Mouse (Mus musculus) macrophage (primary cell): ENCODE measurements around the gene Pold1. TPM values are rescaled to one million over a fixed set of nuclear protein-coding genes. Genes with fewer than 3 reads are reported as not detected.

Experiments
- H3K27ac ChIP-seq: fragments of 350-480 bp; formaldehyde crosslinking; 2 replicates; pipeline ENCODE4 v1.9.0; 2021
- H3K36me3 ChIP-seq: fragments of 350-480 bp; formaldehyde crosslinking; 2 replicates; pipeline ENCODE4 v1.9.0; 2021; ENCODE audit errors: inconsistent target
- H3K4me3 ChIP-seq: fragments of 350-480 bp; formaldehyde crosslinking; 2 replicates; pipeline ENCODE4 v1.9.0; 2021; ENCODE audit errors: inconsistent target
- H3K79me2 ChIP-seq: fragments of 350-480 bp; formaldehyde crosslinking; 2 replicates; pipeline ENCODE4 v1.9.0; 2021; ENCODE audit errors: inconsistent target
- WGBS: methylation state at CpG from one replicate; pipeline ENCODE4 v1.1.7; 2026; ENCODE audit warnings: inconsistent platforms; ENCODE audit not compliant: missing documents; 5-methylcytosine and 5-hydroxymethylcytosine counted together
- polyA plus RNA-seq: library from polyadenylated mRNA; stranded (reverse); fragments of 250-400 nt; gene quantifications from 3 replicates; pipeline ENCODE4 v1.2.4, GENCODE M21; 2018; ENCODE audit warnings: inconsistent platforms

The Pold1 gene
- polyA plus RNA-seq, 1 experiment from 2014 or later, result 6.9 TPM

DNA sequence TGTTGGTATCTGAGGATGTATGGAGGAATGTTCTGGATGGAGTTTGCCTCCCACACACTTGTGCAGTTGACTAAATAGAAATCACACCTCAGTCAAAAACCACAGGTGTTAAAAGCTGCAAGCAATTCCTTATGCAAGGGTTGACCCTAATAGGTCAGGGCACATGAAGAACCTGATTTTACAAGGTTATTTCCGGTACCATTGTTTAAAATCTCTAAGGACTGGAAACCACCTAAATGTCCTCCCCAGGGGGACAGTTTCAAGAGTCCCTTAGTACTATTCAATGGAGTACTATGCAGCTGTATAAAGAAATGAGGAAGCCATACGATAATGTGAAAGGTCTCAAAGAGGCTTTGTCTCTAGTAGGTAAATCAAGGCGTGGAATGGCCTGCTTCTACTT, 2.4 kb downstream of the Pold1 start:
- peaks cover 22% of the 10 kb centered on the region for H3K36me3 ChIP-seq
- 100% methylated on average over 3 of the region's 3 CpGs for WGBS
- peaks cover 39% of the 10 kb centered on the region for H3K79me2 ChIP-seq
- H3K27ac ChIP-seq, result no peak overlapping the region
- H3K4me3 ChIP-seq, result no peak overlapping the region

- H3K79me2 ChIP-seq, result peaks cover 38% of the 10 kb centered on the region
- no peak overlapping the region for H3K4me3 ChIP-seq
- no peak overlapping the region for H3K27ac ChIP-seq
- 89% methylated on average over 12 of the region's 12 CpGs for WGBS
- H3K36me3 ChIP-seq, result peaks cover 19% of the 10 kb centered on the region; the same call in 1 of the 2 replicates
Measured at GRCm38 (mm10) chr7:44543071-44543470, 5.6 kb downstream of the Pold1 start.

DNA sequence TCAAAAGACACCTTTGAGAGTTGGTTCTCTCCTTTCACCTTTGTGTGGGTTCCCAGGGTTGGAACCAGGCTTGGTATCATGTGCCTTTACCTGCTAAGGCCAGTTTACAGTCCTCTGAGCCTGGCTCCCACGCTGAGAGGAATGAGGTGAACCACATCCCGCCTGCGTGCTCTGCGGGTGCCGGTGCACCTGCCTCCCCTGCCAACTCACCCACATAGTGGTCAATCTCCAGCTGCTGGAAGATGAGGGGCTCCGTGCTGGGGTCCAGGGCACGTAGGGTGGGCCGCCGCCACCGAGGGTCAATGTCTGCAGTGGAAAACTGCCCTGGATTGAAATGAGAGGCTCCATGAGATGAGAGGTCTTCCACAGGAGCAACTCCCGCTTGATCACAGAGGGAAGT, 6.1 kb downstream of the Pold1 start:
- 90% methylated on average over 11 of the region's 11 CpGs for WGBS
- H3K4me3 ChIP-seq, result no peak overlapping the region
- H3K36me3 ChIP-seq, result peaks cover 19% of the 10 kb centered on the region; the same call in 1 of the 2 replicates
- peaks cover 33% of the 10 kb centered on the region for H3K79me2 ChIP-seq
- H3K27ac ChIP-seq, result no peak overlapping the region

DNA sequence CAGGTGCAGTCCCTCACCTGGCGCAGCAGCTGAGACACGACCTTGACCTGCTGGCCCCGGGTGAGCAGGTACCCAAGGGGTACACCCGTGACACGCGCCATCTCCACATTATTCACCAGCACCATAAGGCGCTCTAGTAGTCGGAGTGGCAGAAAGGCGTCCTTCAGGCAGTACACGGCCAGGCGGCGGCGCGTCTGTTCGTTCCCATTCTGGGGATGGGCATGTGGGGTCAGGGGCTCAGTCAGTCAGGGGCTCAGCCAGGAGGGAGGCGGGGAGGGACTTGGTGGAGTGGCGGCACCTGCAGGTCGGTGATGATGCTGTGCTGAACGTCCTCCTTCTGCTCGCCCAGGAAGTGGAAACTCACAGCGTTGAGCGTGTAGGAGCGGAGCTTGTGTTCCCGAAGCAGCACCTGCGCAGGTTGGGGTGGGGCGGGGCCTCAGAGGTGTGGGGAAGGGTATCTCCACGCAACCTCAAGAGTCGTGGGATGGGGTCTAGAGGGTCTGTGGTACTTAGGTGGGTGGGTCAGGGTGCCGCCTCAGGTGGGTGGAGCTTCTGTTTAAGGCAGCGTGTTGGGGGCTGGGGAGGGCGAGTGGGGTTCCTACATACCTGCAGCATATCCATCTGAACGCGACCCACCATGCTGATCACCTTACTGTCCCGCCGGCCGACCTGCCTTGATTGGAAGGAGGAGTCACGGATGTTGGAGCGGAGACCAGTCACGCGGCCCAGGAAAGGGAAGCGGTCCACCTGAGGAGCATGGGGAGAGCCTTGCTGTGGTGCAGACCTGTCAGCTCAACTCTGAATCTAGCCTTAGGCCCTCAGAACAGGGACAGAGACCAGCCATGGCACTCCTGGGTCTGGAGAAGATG, 9.7 kb downstream of the Pold1 start:
- H3K27ac ChIP-seq, result no peak overlapping the region
- peaks cover 19% of the 10 kb centered on the region; the same call in 1 of the 2 replicates for H3K36me3 ChIP-seq
- no peak overlapping the region for H3K4me3 ChIP-seq
- no peaks in the 10 kb centered on the region; the same call in 1 of the 2 replicates for H3K79me2 ChIP-seq
- WGBS, result 95% methylated on average over 40 of the region's 41 CpGs

- Histone ChIP-seq H3K79me2 (no peaks in the 10 kb centered on the region), H3K4me3 (no peak overlapping the region), H3K27ac (no peak overlapping the region), H3K36me3 (peaks cover 19% of the 10 kb centered on the region; the same call in 1 of the 2 replicates)
- 98% methylated on average over 13 of the region's 13 CpGs for WGBS
Measured at GRCm38 (mm10) chr7:44537496-44537895, 11.2 kb downstream of the Pold1 start.

GRCm38 (mm10) chr7:44537009-44537408, 11.6 kb downstream of the Pold1 start:
- 94% methylated on average over 7 of the region's 7 CpGs for WGBS
- Histone ChIP-seq H3K4me3 (no peak overlapping the region), H3K79me2 (no peaks in the 10 kb centered on the region), H3K27ac (no peak overlapping the region), H3K36me3 (peaks cover 19% of the 10 kb centered on the region; the same call in 1 of the 2 replicates)

DNA sequence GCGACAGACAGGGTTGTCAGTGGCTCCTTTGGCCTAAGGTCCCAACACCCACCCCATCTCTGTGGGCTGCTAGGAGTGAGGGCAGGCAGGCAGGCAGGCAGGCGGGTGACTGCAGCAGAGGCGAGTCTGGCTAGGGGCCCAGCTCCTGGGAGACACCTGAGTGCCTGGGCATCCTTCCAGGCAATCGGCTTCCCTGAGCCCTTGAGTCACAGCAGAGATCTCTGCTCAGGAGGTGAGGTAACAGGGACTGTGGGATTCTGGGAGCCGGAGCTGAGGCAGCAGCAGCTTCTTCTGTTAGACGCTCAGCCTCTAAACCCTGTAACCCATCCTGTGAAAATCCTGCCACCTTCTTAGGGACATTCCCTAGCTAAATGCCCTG, 12.1 kb downstream of the Pold1 start:
- H3K4me3 ChIP-seq, result no peak overlapping the region
- 88% methylated on average over 5 of the region's 6 CpGs for WGBS
- peaks cover 19% of the 10 kb centered on the region; the same call in 1 of the 2 replicates for H3K36me3 ChIP-seq
- no peaks in the 10 kb centered on the region for H3K79me2 ChIP-seq
- H3K27ac ChIP-seq, result no peak overlapping the region

GRCm38 (mm10) chr7:44535657-44536589, 12.7 kb downstream of the Pold1 start:
- 96% methylated on average over 27 of the region's 27 CpGs for WGBS
- Histone ChIP-seq H3K79me2 (no peaks in the 10 kb centered on the region), H3K27ac (no peak overlapping the region), H3K36me3 (peaks cover 13% of the 10 kb centered on the region; the same call in 1 of the 2 replicates), H3K4me3 (no peak overlapping the region)

DNA sequence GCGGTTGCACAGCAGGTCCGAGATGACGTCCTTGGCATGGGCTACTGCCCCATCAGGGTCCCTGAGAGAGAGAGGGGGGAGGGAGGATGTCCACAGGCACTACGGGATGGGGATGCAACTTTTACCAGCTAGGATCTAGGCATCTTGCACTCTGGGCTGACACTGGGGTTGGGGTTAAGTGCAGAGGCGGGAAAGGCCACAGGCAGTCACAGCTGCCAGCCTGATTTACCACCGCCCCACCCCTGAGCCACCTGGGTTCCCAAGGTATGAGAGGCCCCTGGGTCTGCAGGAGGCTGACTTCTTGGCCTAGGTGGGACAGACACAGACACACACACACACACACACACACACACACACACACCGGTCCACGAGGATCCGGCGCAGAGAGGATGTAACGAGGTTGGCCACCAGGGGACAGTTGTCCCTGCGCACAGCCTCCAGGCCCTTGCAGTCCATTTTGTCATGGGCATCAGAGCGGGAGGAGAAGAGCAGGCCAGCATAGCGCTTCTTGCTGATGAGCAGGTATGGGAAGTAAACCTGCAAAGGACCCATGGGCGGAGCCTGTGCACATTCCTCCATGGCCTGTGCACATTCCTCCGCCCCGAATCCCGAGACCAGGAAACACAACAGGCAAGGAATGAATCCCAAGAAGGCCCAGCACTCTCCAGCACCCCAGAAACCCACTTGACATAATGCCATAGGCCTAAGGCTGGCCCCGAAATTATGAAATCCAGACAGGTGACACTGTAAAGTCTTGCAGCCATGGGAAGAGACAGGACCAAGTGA, 13.8 kb downstream of the Pold1 start:
- Histone ChIP-seq H3K36me3 (peaks cover 3% of the 10 kb centered on the region; the same call in 1 of the 2 replicates), H3K4me3 (no peak overlapping the region), H3K79me2 (no peaks in the 10 kb centered on the region), H3K27ac (no peak overlapping the region)
- 91% methylated on average over 17 of the region's 19 CpGs for whole genome bisulfite sequencing

DNA sequence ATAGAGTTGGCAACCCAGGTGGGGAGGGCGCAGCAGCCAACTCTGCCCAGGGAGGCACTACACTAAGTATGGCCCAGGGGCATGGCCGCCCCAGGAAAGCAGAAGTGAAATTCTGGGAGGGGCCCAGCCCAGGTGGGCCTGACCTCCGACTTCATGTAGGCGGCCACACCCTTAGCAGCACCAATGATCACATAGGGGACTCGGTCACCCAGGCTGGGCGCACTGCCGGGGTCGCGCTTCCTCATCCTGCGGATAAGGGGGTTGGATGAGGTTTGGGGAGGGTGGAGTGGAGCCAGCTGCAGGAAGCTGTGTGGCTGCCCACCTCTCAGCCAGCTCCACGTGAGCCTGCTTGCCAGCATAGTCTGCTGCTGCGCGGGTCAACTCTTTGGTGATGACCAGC, 14.4 kb downstream of the Pold1 start:
- no peaks in the 10 kb centered on the region for H3K79me2 ChIP-seq
- no peak overlapping the region for H3K4me3 ChIP-seq
- WGBS, result 38% methylated on average over 13 of the region's 13 CpGs
- no peaks in the 10 kb centered on the region for H3K36me3 ChIP-seq
- H3K27ac ChIP-seq, result no peak overlapping the region

DNA sequence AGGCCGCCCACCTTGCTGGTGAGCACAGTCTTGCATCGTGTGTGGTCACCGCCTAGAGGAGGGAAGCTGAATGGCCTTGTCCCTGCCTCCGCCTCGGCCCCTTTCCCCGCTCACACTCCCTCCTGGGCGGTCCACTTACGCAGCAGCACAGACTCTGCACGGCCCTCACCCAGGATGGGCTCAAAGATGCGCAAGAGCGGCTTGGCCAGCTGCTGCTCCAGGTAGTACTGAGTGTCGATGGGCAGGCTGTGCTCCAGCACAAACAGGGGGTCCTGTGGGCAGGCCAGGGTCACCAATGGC, 15.0 kb downstream of the Pold1 start:
- H3K79me2 ChIP-seq, result no peaks in the 10 kb centered on the region
- H3K27ac ChIP-seq, result no peak overlapping the region
- 93% methylated on average over 12 of the region's 12 CpGs for WGBS
- no peaks in the 10 kb centered on the region for H3K36me3 ChIP-seq
- H3K4me3 ChIP-seq, result no peak overlapping the region

GRCm38 (mm10) chr7:44532918-44533745, 15.5 kb downstream of the Pold1 start:
- WGBS, result 95% methylated on average over 23 of the region's 29 CpGs
- Histone ChIP-seq H3K36me3 (no peaks in the 10 kb centered on the region), H3K79me2 (no peaks in the 10 kb centered on the region), H3K4me3 (no peak overlapping the region), H3K27ac (no peak overlapping the region)

DNA sequence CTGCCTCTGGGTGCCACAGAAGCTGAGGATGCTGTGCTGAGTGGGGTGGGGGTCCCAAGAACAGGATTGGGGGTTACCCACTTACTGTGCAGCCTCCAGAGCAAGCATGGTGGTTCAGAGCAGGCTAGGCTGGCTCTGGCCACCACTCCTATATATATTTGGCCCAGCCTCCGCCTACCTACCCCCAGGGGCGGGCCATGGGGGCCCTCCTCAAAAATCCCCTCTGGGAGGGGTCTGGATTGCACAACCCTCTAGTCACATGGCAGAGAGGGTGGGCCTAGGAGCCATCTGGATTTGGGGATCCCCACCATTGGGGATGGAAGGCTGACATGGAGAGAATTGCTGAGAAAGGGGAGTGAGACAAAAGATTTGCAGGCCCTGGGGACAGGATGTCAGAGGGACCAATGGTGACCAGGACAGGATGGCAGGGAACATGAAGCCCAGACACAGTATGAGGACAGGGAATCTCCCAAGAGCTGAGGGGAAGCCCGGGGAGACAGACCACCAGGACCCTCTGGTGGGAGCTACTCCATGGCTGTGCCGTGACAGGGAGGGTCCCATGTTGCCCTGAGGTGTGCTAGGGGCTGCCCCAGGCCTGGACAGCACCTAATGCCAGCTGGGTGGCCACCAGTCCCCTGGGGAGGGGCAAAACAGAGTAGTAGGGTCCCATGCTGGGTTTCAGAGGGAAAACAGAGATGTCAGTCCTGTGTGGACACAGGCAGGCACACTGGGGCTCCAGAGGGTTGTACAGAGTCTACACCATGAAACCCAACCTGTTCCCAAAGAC, 16.5 kb downstream of the Pold1 start, which contains the start of gene Spib:
Gene Spib, minus strand, starts transcription at position 126 of the 787 bp plus-strand sequence.
- no peak within 1 kb of the TSS for H3K4me3 ChIP-seq
- no peak within 1 kb of the TSS for H3K27ac ChIP-seq
- 89% methylated on average over 4 of the region's 4 CpGs for WGBS
- H3K79me2 ChIP-seq, result no peaks in the 10 kb centered on the region
- H3K36me3 ChIP-seq, result no peaks in the 10 kb centered on the region
